Mouse (Mus musculus) frontal cortex, postnatal 36 days (tissue): ENCODE results near the gene Dchs1.
"Not testable (repeated sequence)": the region's sequence is repeated elsewhere in the genome, so short reads cannot be mapped to it uniquely, and the experiment has no call there.

Experiments
- DNase-seq, 2 experiments: peaks; one replicate each; pipeline ENCODE4 v3.0.0; 2022; ENCODE audit warnings: low spot score in 2 of 2

The Dchs1 gene

DNA sequence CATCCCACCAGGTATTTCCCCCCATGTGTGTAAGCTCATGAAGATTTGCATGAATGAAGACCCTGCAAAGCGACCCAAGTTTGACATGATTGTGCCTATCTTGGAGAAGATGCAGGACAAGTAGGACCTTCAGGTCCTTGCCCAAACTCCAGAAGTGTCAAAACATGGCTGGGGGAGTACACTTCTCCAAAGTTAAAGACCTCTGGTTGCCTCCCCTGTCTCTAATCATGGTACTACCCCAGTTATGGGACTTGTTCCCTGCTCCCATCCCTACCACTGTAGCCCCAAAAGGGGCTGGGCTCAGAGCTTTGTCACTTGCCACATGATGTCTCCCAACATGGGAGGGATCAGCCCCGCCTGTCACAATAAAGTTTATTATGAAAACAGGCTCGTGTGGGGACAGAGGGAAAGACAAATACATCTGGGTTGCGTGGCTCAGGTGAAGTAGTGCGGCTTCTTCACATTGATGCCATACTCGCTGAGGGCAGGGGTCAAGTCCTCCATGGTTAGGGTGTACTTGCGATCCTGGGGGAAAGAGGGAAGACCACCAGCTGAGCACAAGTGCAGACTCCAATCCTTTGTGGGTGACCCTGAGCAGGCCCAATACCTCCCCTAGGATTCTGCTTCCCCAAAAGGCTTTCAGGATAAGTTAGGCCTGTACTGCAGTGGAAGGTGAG is 44.8 kb downstream of the Dchs1 start:
- not testable (repeated sequence) for DNase-seq

DNA sequence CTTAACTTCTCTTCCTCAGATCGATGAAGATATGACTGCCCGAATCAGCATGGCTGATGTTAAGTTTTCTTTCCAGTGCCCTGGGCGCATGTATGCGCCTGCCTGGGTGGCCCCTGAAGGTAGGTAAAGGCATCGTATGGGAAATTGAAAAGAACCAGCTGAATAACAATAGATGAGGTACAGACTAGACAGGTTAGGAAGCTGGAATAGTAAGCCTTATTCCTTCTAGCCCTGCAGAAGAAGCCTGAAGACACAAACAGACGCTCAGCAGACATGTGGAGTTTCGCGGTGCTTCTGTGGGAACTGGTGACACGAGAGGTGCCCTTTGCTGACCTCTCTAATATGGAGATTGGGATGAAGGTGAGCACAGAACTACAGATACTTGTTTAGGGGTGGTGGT is 45.5 kb downstream of the Dchs1 start:
- DNase-seq, result no peak

DNA sequence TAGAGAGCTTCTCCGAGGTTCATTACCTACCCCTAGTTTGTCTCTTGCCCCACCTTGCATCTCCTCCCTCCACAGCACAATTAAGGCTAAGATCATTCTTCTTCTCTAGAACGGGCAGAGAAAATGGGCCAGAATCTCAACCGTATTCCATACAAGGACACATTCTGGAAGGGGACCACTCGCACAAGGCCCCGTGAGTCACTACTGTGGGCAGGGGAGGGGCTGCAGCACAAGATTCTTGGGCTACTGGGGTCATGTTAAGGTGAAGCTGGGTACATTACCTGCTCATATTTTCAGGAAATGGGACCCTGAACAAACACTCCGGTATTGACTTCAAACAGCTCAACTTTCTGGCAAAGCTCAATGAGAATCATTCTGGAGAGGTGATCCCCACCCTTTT is 46.6 kb downstream of the Dchs1 start:
- no peak for DNase-seq

DNA sequence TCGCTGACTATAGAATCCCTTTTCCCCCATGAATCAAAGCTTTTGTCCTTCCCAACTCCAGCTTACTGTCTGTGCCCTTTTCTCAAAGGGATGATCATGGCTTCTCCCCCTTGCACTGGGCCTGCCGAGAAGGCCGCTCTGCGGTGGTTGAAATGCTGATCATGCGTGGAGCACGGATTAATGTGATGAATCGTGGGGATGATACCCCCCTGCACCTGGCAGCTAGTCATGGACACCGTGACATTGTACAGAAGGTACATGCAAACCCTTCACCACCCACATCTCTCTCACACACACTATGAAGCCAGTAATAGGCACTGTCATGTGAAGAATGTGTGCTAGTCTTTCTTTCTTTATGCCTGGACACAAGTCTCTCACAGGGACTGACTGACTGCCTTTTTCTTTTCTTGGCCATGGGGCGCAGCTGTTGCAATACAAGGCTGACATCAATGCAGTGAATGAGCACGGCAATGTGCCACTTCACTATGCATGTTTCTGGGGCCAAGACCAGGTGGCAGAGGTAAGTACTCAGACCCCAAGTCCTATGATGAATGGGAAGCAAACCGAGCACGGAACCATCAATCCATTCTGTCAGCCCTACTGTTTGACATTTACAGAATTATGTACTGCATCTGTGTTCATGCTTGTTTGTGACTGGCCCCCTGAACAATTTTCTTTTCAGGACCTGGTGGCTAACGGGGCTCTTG is 47.2 kb downstream of the Dchs1 start:
- no peak for DNase-seq

DNA sequence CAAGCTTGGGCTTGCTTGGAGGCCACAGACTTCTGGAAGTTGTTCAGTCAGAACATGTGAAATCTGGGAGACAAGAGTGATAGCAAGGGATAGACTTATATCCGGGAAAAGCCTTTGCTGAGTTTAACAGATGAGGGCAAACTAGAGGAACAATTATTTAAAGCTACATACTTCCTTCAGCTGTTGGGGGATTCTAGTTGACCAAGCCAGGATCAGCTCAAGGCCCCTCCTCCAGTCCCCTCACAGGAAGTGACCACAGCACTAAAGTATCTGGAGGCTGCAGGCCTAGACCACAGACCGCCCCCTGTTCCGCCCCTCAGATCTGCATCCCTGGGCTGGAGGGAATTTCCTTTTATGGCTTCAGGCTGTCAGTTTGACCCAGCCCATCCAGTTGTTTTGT is 48.5 kb downstream of the Dchs1 start:
- no peak for DNase-seq

DNA sequence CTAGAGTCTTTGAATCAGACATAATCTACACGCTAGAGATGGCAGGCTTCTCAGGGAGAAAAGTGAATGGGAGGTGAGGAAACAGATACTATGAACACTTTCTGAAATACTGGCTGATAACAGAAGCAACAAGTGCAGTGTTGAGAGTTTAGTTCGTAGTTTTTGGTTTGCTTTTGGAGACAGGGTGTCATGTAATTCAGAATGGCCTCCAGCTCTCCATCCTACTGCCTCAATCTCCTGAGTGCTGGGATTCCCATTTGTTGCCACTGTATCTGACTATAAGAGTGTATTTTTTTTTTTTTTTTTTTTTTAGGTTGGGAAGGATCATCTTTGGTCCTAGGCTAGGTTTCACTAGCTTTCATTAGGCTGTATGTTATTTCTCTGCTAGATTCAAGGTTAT is 49.2 kb downstream of the Dchs1 start:
- no peak for DNase-seq

DNA sequence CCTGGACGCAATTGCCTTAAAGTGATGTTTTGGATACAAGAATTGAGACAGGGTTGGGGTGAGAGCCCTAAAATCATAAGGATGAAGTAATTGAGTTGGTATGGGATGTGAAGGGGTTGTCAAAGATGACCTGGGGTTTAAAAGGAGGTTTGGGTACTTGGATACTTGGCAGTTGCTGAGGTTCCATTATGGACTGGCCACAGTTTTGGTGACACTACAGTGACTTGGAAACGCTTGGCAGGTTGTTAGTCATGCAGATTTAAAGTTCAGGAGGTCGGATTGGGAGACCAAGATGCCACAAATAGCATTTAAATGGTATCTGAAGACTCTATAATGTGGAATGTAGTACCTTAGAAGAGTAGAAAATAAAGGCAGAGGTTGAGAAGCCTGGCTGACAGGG is 49.8 kb downstream of the Dchs1 start:
- DNase-seq, result no peak

DNA sequence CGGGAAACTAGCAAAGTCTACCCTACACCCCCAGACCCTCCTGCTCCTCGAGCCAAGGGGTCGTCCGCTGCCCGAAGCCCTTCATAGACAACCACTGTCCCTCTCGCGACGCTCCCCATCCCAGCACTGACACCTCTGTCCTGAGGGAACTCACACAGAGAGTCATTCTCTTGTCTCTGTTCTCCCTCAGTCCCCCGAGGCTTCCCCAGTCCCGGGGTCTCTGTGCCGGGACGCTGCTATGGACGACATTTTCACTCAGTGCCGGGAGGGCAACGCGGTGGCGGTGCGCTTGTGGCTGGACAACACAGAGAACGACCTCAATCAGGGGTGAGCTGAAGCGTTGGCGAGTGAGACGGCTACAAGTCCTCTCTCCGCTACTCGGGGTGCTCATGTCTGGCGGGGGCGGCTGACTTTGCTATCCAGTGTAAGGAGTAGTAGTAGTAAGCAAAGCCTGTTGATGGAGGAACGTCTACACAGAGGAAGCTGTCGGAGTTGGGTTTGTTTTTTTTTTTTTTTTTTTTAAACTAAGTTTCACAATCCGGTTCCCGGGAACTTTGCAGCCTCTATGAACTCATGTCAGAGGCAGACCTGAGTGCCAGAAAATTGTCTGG is 50.4 kb downstream of the Dchs1 start, which contains the start of gene Rrp8:
TSS of gene Rrp8 (minus strand) at position 475 of the 611 bp plus-strand sequence.
- DNase-seq, result peak; percentile 24 to 43

DNA sequence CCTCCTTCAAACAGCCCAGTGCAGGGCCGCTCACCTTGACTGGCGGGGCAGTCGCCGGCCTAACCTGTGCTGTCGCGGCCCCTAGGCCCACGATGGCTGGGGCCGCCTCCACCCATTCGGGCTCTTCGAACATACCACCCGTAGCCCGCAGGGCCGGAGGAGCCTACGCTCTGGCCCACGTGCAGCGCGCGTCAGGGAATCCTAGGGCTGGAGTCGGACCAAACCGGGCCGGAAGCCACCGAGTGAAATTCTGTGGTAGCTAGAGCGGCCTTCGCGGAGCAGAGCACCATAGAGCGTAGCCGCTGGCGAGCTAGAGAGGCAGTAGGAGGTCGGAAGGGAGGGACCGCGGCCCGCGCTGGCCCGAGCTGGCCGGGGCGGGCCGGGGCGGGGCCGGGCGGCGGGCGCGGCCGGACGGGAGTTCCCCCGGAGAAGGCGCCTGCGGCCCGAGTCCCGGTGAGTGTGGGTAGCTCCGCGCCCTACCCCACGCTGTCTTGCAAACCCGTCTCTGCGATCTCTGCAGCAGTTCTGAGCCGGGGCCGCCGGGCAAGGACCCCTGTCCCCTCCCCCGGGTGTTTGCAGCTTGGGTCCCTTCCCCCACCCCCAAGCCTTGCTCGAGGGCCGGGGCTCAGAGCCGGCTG is 51.1 kb downstream of the Dchs1 start, which contains the start of gene Ilk:
TSS of gene Ilk (plus strand) at position 329 of the 638 bp plus-strand sequence.
- DNase-seq, result peak; percentile 91 to 93

DNA sequence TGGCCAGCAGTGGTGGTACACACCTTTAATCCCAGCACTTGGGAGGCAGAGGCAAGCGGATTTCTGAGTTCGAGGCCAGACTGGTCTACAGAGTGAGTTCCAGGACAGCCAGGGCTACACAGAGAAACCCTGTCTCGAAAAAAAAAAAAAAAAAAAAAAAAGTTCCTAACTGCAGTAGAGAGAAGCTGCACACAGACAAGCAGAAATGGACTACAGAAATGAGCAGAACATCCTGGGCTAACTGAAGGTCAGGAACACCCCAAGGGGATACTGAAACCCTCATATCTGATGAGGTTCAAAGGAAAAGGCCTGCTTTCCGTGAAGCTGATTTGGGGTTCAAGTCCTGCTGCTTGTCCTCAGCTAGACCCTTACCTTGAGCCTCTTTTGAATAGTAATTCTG is 52.0 kb downstream of the Dchs1 start:
- DNase-seq, result not testable (repeated sequence)

DNA sequence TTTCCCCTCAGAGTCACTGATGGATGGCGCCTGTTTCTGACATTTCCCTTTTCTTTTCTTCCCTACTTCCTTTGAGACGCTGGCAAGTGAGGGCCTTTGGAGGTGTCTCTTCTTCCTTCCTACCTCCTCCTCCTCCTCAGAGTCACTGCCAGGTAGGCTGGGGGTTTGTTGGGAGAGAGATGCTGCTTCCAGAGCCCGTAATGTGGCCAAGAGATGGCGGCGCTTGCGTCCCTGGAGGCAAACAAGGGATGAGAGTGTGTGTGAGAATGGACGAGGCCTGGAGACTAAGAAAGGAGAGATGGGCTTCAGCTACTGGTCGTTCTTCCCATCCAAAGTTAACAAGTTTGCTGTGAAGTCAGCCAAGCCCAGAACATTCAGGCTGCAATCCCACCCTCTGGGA is 52.6 kb downstream of the Dchs1 start:
- DNase-seq, result no peak

DNA sequence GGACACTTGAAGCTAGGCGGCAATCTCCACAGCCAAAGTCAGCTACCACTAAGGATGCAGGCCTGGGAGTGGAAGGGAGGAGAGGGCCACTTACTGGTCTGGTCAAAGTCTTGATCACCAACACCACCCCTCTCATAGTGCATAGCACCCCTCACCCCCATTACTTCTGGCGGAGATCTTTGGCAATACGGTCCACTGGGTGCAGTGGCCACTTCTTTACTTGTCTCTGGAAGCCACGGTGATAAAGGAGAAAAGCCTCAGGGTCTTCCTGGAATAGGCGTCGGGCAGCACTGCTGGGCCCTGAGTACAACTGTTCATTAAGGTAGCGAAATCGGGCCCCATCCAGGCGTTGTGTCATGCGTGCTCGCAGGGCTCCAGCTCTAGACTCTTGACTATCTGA is 53.6 kb downstream of the Dchs1 start:
- DNase-seq, result no peak

DNA sequence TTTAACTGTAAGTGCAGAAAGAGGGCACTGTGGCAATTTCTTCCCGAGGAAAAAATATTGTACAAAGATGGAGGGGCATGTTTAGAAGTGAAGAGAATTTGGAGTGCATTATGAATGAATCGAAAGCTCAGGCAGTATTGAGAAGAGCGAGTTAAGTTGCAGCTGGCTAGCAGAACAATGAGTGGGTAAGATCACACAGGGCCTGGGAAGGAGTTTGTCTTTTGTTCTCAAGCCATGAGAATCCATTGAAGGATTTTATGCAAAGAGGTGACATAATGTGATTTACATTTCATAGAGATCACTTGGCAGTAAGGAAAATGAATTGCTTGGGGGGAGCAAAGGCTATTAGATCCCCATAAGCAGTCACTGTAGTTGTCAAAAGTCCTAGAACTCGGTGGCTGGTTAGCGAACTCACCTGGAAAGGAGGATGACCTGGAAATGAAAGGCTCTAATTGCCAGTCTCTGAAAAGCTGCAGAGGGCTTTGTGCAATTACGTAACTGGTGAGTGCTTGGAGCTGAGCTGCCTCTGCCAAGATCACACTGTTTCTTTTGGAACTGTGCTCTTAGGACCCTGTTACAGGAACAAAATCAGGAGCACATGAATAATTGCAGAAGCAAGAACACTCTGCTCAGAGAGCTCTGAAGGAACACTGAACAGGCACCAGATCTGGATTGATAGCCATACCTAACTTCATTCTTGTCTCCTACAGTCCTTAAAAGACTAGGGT is 58.6 kb downstream of the Dchs1 start:
- DNase-seq, result peak in 1 of 2 experiments; percentile 37

DNA sequence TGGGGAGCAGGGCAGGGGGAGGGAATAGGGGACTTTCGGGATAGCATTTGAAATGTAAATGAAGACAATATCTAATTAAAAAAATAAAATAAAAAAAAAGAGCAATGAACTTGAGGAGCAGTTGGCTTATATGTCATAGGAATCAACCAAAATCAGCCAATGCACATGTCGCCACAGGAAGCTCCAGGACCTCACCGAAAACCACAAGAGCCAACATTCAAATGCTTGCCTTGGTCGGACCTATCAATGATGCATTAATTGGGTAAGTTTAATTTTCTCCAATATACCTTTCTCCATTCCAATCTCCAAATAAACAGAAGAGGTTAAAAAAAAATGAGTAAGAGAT is 60.5 kb downstream of the Dchs1 start:
- DNase-seq, result no peak

DNA sequence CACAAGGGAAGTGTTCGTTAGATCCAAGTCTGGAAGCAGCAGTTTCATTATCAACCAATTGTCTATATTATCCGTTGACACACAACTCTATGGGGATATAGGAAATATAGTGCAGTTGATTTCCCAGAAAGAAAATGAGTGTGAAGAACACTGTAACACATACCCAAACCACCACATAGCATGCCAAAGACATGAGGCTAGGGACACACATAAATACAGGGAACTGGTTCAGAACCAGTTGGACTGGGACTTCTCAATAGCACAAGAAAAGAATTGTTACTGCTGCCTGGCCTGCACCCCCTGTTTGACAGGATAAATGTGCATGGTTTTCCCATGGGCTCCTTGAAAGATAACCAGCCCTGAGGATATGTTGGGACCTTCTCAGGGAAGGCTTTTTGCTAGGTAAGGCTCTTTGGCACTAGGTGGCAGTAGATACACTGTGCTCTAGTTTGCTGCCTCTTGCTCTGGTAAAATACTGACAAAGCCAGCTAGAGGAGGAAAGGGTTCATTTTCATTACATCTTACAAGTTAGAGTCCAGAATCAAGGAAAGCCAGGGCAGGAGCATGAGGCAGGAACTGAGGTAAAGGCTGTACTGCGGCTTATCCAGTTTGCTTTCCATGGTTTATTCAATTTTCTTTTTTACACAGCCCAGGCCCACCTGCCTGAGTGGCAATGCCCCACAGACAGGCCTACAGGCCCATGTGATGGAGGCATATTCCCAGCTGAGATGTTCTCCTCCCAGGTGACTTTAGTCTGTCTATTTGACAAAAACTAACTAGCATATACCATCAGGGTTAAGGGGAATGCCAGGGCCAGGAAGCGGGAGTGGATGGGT is 61.1 kb downstream of the Dchs1 start:
- DNase-seq, result peak; percentile 31 to 70

DNA sequence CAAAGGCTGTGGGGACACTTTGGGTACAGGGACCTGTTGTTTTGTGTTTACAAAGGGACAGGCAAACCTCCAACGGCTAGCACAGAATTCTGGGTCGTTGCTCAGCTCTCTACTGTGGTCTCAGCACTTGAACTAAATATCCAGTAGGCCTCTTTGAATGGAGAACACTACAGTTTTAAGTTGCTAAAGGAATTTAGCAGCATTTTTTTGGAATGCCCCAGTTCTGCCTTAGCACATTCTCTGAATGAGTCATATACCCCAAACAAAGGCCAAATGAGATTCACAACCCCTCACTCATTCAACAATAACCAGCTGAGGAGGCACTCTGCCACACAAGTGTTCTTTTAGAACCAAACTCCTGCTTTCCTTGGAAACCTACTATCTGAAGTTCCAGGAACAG is 65.5 kb downstream of the Dchs1 start:
- DNase-seq, result no peak

DNA sequence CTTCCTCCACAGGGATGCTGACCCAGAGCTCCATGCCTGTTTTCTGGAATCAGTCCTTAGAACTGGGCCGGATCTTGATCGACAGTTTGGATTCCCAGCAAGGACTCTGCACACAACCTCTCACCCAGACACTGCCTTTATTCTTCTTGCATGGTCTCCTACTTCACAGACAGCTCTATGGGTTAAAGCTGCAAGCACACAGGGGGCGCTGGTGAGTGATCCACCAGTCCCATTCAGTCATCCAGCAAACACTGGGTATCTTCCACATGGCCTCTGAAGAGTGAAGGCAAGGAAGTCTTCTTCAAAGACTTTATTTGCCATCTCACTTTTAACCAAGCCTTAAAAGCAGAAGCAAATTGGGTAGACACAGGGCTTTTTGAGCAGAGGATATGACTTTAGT is 72.1 kb downstream of the Dchs1 start:
- DNase-seq, result no peak

DNA sequence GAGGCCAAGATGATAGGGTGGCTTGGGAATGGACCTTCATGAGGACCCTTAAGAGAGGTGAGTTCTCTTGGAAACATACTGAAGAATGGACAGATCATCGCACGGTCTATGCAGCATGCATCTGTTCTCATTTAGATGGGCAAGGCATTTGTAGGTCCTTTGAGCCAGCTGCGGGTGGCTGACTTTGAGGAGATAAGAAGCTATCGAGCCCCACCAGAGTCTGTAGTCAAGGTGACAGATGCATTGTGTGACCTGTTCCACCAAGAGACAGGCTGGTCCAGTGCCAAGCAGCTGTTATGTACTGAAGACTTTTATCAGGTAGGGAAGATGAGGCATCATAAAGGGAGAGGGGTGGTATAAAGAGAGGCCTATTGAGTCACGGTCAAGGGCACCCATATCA is 78.7 kb downstream of the Dchs1 start:
- no peak for DNase-seq

DNA sequence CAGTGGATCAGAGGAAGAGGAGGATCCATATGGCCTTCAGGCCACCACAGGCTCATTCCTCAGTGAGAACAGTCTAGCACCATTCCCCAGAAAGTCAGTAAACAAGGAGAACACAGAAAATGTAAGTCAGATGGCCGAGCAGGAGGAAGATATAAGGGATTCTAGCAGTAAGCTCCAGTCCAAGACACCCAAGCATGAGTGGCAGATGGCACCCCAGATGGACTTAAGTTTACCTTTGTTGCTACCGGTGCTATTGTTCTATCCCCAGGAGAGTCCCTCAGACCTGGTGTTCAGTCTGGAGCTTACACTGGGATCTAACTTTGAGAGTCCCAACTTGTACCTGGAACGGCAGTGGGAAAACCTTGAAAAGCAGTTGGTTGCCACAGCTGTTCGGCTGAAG is 83.6 kb downstream of the Dchs1 start:
- DNase-seq, result no peak

DNA sequence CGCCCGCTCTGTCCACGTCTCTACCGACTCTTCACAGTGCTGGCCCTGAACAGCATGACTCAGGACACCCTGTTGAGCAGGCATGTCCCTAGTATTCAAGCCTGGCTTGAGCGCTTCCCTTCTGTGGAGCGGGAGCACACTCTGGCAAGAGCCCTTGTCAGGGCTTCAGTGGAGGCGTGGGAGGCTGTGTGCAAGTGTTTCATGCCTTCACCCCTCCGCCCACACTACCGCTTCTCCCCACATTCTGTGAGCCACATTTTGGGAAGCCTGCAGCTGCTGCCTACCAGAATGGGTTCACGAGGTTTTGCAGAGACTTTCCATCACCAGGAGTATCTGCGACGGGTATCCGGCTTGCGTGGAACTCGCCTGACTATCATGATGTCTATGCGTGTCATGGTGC is 84.3 kb downstream of the Dchs1 start:
- DNase-seq, result peak; percentile 13 to 30
